Mouse (Mus musculus): Measurements from ENCODE around the gene Satb1.

Satb1 gene

DNA sequence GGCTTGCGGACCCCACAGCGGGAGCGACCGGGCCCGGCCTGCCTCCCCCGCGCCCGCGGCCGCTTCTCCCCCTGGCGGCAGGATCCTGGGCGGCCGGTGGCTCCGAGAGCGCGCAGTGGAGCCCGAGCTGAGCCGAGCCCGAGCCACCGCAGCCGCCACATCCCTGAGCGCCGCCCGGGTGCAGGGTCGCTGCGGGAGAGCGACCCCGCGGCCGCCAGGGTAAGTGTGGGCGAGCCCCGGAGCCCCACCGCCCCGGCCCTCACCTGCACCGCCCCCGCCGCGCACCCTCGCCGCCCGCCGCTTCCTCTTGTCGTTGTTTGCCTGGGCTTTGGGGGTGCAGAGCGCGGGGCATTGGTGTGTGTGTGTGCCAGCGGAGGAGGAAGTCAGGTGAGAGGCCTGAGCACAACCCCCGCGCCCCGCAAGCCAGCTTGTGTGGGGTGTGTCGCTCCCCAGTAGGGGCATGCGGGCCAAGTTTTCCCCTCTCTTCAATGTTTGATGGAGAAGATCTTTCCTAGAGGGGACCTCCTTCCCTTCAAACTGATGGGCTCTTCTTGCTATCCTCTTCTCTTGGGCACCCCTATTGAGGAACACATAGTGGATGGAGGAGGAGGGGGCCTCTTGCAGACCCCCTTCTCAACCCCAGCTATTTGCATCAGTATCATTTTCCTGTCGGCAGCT is at the start of gene Satb1:
TSS of gene Satb1 (minus strand) at position 391 of the 678 bp plus-strand sequence.
- peak; percentile 74 for DNase-seq (ENCODE audit: extremely low spot score, low spot score)

DNA sequence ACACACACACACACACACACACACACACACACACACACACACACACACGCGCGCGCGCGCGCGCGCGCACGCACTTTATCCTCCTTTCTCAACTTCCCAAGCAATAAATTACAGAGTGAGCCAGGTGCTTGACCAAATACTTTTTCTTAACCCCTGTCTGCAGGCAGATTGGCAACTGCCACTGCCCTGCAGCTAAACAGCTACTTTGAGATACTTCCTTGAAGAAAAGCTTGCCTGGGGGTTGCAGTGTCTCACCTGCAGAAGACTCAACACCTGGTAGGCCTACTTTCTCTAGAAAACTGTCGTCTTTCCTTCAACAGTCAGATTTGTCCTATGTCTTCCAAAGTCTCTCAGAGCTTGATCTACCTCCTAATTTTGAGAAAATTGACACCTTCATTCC is 49.5 kb upstream of the Satb1 start:
- DNase-seq (ENCODE audit: extremely low spot score, low spot score) = no peak

DNA sequence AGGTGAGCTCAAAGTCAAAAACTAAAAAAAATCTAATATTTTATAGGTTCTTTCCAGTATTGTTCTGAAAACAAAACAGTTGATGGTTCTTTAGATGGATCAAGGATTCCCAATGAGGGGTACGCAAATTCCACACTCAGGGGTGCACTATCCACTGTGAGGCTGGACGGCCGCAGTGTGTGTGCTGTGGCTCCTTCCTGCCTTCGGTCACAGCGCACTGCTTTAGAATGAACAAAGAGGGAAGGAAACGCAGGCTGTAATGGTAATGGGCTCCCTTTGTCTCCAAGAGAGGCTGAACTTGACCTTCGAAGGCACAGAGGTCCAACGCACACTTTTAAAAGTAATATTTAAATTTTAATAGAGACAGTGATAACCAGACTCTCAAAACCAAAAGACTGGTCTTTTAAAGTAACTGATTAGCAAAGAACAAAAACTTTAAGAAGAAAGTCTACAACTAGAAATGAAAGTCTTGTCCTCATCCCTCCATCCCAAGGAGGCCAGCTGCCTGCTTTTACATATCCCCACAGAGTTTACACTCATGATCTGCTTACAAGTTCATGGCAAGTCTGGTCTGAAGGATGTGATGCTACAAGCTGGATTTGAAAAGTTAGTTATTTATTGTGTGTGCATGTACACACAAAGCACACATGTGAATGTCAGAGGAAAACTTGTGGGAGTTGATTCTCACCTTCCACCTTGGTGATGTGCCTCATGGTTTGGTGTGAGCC is 48.0 kb upstream of the Satb1 start:
- DNase-seq (ENCODE audit: extremely low spot score, low spot score) = no peak

DNA sequence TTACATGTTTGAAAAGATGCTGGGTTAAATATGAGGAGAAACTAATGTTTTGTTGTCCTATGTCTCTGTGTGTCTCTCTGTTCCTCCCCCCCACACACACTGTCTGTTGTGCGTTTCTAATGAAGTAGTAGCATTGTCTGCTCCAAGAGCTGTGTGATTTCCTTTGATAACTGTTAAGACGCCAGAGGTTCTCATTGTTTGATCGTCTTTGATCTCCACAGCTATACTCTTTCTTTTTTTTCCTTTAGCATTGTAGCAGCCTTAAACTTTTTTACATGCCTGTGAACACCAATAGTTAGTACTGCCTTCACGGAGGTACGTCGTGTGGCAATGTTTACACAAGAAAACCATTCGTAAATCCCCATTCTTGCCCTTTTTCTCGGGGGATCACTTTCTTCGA is 47.1 kb upstream of the Satb1 start:
- no peak for DNase-seq (ENCODE audit: extremely low spot score, low spot score)

DNA sequence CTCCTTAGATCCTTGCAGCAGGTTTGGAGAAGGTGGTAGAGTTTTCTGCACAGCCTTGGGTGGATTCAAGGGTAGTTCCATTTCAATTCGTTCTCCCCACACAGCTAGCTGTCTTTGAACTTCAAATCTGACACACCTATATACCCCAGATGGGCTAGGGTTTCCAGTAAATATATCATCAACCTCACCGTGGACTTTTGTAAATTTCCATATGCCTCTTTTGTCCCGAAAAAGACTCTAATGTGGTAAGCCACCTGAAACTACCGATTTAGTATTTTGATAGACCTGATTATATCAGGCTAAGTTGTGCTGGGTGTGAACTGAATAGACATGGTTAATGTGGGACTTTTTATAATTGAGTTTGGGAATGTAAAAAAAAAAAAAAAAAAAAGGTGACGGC is 46.6 kb upstream of the Satb1 start:
- DNase-seq (ENCODE audit: extremely low spot score, low spot score) = no peak

DNA sequence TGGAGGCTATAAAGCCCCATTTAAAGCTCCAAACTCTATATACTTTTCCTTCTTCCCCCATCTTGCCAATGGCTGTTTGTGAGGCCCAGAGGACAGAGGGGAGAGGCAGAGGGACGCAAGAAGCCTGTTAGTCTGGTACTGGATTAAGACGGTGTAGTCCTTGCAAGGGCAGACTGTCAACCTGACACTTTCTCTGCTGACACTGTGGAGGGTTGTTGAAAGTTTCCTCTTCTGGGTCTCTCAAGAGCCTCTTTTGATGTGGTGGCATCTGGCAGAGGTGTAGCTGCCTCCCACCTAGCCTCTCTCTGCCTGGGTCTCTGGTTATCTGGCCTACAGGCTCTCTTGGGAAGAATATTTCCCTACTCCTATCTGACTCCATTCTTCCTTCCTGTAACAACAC is 46.1 kb upstream of the Satb1 start:
- no peak for DNase-seq (ENCODE audit: extremely low spot score, low spot score)

DNA sequence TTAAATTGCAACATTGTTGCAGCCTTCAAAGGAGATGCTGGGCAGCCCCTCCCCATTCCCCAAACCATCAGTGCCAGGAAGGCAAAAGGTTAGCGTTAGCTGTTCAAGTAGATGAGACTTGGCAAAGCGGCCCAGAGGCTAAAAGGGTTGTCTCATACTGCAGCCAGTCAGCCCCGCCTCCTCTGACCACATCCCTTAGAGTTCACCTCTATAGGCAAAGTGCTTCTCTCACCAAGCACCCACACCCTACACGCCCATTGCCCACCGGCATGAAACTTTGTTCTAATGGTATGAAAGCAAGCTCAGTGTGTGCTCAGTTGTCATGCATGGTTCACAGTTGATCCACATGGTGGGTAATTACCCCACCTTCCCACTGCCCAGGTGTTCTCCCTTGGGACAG is 43.4 kb upstream of the Satb1 start:
- DNase-seq (ENCODE audit: extremely low spot score, low spot score) = no peak

DNA sequence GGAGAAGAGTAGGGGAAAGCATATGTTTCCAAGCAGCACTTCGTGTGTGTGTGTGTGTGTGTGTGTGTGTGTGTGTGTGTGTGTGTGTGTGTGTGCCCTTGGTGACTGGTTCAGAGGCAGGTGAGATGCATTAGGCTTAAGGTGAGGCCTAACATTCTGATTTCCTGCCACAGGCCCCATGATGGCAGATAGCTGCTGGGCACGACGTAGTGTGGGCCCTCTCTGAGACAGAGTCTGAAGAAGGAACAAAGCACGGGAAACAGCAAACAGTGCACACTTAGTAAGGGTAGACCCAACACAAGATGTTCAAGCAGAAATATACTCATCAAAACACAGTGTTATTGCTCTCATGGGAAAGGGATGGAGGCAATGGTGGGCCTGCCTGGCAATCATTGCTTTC is 24.5 kb upstream of the Satb1 start:
- no peak for DNase-seq (ENCODE audit: extremely low spot score, low spot score)

DNA sequence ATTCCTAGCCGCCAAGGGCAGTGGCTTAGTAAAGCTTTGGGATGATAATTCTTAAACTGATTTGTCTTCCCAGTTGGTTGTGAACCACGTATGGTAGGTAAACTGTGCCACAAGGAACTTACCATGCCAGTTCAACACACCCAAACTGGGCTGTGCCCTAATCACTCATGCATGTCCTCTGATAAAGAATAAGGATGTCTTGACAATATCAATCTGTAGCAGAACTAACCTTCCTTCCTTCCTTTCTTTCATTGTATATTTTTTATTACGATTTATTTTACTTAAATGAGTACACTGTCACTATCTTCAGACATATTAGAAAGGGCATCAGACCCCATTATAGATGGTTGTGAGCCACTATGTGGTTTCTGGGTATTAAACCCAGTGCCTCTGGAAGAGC is 23.2 kb upstream of the Satb1 start:
- DNase-seq (ENCODE audit: extremely low spot score, low spot score) = no peak

DNA sequence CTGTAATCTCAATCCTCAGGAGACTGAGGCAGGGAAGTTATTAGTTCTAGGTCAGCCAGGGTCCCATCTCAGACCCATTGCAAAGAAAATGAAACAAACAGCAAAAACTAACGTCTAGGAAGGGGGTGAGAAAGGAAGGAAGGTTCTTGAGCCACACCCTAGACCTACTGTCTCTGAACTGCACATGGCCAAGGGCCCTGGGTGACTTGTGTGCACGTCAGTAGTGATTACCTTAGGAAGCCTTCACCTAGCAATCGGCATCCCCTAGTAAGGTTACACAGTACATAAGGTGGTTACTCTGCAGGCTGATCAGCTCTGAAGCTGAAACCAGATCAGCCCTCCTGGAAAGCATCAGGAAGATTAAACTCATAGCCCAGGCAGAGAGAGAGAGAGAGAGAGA is 22.2 kb upstream of the Satb1 start:
- no peak for DNase-seq (ENCODE audit: extremely low spot score, low spot score)

DNA sequence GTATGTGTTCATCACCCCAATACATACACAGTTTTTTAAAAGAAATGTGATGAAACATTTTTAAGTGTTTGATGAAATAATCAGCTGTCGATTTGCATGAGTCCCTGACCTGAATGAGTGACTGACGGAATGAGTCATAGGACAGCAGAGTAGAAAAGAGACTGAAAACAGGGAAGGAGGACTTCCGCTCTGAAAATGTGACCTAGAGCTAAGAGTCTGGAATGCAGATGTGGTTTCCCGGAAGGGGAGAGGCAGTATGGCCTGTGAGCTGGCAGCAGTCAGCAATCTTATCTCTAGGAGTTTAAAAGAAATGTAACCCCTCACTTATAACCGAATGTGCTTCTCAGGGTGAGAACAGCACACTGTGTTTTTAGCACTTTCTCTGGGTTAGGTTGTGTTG is 20.9 kb upstream of the Satb1 start:
- no peak for DNase-seq (ENCODE audit: extremely low spot score, low spot score)

DNA sequence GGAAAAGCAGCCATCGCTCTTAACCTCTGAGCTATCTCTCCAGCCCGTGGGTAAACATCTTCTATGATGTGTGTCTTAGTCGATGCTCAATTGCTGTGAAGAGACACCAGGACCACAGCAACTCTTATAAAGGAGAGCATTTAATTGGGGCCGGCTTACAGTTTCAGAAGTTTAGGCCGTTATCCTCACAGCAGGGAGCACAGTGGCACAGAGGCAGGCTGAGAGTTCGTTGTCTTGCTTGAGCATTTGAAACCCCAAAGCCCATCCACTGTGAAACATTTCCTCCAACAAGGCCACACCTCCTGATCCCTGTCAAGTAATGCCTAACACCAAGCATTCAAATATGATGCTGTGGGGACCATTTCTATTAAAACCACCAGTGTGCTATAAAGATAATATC is 7.5 kb upstream of the Satb1 start:
- DNase-seq (ENCODE audit: extremely low spot score, low spot score) = no peak

DNA sequence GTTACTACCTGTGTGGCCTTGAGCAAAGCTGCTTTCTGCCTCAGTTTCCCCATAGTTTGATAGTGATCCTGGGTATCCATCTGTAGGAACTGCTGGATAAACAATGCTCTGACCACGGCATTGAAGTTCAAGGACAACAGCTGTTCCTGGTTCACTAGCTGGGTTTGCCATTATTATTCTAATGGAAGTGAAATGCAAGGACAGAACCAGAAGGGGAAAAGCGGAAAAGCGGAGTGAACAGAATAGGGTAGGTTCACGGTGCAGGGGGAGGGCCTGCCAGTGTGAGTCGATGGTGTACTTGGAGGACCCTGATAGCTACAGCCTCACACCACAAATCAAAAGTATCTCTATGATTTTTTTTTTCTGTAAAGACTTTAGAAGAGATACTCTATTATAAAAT is 6.4 kb upstream of the Satb1 start:
- DNase-seq (ENCODE audit: extremely low spot score, low spot score) = no peak

DNA sequence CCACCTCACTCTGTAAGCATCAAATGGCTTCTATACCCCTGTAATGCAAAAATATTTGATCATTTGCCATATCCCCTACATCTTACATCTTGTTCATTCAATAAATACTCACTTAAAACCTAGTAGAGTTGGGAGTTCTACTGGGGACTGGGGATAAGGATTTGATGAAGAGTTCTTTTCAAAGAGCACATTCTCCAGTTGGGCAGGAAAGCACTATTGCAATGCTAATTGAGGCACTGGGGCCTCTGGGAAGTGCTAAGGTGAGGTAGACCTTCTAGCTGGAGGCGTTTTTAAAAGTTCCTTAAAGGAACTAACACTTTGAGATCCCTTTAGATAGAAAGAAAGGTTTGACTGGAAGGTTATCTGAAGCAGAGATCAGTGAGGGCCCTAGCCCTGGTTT is 3.8 kb upstream of the Satb1 start:
- DNase-seq (ENCODE audit: extremely low spot score, low spot score) = no peak

DNA sequence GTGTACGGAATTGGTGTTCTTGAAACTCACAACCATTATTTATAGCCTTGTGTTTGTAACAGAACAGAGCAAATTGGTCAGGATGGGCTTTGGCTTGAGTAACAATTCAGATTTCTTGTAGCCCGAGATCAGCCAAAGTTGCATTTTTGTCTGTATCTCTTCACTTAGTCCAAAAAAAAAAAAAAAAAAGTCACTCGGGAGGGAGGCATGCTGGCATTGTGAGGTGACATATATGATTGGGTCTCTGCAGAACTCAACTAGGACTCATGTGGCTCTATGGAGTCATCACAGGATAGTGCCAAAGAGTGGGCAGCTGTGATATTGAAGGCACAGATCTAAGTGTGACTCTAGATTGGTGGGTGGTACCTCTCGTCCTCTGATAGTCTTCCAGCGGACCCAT is 3.2 kb upstream of the Satb1 start:
- DNase-seq (ENCODE audit: extremely low spot score, low spot score) = no peak

DNA sequence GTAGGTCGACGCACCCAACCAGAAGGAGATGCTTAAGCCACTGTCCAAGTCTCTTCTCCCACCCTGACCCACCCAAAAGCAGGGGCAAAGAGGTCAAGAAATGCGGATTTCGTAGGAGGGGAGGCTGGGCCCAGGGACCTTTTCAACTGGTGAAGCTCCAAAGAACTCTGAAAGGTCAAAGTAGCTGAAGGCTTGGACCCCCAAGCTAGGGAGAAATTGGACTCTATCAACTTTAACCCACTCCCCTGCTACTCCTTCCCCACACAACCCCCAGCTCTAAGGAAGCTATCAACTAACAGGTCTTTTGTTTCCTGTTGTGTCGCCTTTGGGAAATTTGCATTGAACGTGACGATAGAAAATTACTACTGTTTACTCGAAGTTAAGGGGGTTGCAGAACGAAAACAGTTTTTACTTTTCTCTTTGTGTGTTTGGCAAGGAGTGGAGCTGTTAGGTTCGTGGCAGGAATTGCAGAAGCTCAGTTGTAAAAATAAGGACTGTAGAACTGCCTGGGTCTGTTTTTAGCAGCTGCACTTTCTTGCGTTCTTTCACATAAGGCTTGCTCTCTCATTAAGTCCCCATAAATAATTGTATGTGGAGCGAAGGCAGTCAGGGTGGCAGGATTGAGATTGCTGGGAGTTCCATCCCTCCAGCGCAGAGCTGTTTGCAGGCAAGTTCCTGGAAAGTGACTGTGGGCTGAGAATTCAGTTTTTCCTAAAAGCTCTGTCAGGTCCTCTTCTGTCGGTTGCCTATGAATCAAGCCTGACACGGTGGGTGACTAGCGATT is 680 bp upstream of the Satb1 start:
- peak; percentile 27 for DNase-seq (ENCODE audit: extremely low spot score, low spot score)

DNA sequence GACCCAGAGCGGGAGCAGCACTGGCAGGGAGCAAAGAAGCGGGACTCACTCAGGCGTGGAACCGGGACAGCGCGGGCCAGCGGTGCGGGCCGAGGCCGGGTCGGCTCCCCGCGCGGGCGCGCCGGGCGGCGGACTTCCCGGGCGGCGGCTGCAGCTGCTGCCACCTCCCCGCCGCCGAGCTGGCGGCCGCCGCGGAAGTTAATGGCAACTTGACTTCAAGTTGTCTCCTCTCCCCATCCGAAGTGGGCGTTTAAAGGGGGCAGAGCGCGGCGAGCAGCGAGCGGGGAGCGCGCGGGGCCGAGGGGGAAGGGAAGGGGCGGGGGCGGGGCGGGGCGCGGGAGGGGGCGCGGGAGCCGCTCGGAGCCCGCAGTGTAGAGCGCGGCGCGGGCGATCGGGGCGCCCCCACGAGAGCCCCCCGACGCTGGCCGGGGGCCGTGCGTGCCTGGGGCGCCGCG is 642 bp downstream of the Satb1 start:
- DNase-seq (ENCODE audit: extremely low spot score, low spot score) = no peak

DNA sequence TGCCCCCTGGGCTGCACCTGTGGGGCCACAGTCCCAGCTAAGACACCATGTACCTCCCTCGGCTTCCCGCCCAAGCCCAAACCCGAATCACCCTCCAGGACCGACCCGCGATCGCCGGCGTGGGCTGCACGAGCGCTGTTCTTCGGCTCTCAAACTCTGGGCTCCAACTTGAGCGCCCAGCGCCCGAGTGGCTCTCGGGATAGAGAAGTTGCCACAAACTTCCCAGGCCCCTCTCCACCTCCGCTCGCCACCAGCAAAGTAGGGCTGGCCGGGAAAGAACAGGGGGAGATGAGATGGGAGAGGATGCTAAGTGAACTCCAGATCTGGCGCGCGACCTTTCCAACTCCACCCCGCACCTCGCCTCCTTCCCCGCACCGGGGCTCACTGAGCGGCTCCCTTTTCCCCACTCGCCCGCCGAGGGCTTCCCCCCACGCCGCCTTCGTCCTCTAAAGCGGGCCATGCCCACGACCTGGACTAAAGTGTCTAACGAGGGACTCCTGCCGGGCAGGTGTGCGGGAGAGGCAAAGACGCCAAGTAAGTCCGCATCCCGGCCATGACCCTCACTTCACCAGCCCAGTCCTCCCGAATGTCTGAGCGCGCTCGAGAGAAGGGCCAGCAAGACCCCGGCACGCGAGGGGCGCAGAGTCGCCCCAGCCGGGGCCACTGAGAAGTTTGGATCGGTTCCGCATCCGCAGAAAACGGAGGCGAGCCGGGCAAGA is 1.2 kb downstream of the Satb1 start:
- DNase-seq (ENCODE audit: extremely low spot score, low spot score) = peak; percentile 70

DNA sequence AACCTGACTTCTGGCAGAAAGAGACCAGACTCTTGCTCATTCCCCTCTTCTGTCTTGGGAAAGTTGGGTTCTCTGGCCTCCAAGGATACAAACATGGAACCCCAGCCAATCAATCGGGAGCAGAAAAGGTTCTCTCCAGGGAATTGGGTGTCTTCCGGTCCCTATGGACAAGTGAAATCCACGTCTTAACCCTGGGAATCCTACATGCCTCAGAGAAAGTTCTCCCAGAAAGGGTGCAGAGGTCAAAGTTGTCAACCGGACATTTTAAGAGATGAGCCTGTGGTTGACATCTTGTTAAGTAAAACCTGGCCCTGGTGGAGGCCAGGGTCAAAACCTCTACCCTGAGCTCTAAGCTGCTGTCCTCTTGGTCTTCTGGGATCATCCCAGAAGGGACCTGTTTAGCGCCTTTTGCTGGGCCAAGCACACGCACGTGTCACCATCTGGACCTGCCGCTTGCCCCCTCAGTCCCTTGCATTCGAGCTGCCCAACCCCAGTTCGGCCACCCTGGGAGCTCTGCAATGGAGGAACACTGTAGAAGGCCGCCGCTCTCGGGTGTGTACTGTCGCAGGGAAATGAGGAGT is 1.9 kb downstream of the Satb1 start:
- no peak for DNase-seq (ENCODE audit: extremely low spot score, low spot score)

DNA sequence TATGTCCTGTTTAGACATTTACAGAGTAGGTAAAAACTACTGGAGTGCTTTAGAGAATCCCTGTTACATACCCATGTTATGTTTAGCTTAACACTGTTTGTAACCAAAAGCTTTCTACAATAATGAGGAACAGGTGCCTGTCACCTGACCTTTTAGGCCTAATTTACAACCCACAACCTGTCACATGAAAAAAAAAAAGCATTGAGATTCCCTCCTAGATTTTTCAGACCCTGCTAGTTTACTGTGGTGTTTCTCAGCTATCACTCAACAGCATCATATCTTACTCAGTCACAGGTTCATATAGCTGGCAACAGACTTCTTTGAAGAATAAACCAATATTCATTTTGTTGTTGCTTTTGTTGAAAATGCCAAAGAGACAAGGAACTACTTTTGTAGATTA is 3.7 kb downstream of the Satb1 start:
- no peak for DNase-seq (ENCODE audit: extremely low spot score, low spot score)

DNA sequence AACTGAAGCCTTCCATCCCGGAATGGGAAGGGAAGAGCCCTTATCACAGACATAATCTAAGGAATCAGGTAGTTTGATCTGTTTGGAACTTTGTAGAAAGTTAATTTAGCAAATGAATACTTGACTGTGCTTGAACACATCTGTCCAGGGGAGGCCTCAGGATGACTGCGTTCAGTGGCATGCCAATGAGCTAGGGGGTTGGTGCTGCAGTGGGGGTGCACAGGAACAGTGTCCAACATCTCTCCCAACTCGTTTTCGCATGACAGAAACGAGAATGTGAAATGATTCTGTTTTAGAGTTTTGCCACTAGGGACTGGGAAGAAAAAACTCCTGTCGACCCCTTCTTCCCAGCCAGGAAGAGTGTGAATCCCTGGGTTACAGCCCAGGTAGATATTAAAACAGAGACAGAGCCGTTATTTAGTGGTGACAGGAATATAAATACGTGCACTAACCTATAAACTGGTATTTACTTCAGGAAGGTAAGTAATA is 5.1 kb downstream of the Satb1 start:
- DNase-seq (ENCODE audit: extremely low spot score, low spot score) = no peak

All from neural tube, embryonic 10.5 days (tissue).